In the genomic region with DNA sequence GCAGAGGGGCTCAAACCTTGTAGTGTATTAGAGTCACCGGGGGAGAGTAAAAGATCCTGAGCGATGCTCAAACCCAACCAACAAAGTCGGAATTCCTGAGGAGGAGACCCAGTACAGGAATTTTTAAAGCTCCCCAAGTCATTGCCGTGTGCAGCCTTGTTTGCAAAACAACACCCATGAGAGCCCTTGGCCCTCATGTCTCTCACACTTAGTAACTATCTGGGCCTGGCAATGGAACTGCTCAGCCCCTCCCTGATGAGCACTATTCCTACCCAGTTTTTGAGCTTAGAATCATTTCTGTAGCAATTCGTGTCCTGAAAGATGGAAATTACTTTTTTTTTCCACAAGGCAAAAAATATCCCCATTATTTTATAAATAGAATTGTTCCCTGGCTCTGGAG, we compare ENCODE assay signal across 28 mouse cellular contexts.
"Had no signal": no experiment of that assay in that cellular context is flagged by ENCODE, and none has a peak within 500 bp of the region (broad histone marks: within the 10 kb centered on the region; RNA-seq: fewer than 3 reads in every experiment).

No protein-coding gene starts in this region.

- H3K4me1 ChIP-seq: embryonic facial prominence, embryonic 12.5 days; forebrain, embryonic 10.5 days had no signal

- ATAC-seq: forebrain, embryonic 13.5 days; forebrain, embryonic 14.5 days; forebrain, embryonic 15.5 days; forebrain, embryonic 16.5 days; forebrain, postnatal 0 days had no signal

- H3K4me2 ChIP-seq: embryonic facial prominence, embryonic 12.5 days; embryonic facial prominence, embryonic 13.5 days; embryonic facial prominence, embryonic 15.5 days; forebrain, embryonic 12.5 days; forebrain, embryonic 13.5 days; forebrain, embryonic 15.5 days had no signal

- DNase-seq: cerebellum, adult 2 months; cerebellum, adult 8-10 months; cerebellum, adult 9-10 months; cerebellum, adult 9-11 months; cerebellum, postnatal 10 days; cerebellum, postnatal 14 days; cerebellum, postnatal 25 days; cerebellum, postnatal 36 days; embryo, embryonic 11 days; forebrain, postnatal 0 days; gastrocnemius, adult 2 months; gastrocnemius, postnatal 10 days; gastrocnemius, postnatal 14 days; gastrocnemius, postnatal 25 days; gastrocnemius, postnatal 36 days; heart, adult 11 months; heart, adult 18-20 months; heart, adult 2 months had no signal

- H3K27ac ChIP-seq: embryonic facial prominence, embryonic 12.5 days; embryonic facial prominence, embryonic 13.5 days; embryonic facial prominence, embryonic 15.5 days; forebrain, embryonic 10.5 days; forebrain, embryonic 12.5 days; forebrain, embryonic 13.5 days; forebrain, embryonic 15.5 days; gastrocnemius, adult 2 months; heart, adult 2 months had no signal

- H3K4me3 ChIP-seq: embryonic facial prominence, embryonic 12.5 days; embryonic facial prominence, embryonic 13.5 days; embryonic facial prominence, embryonic 15.5 days; erythroblast, embryonic 14.5 days; forebrain, embryonic 10.5 days; forebrain, embryonic 12.5 days; forebrain, embryonic 13.5 days; forebrain, embryonic 15.5 days; gastrocnemius, adult 2 months; heart, adult 2 months had no signal

- H3K9me3 ChIP-seq: embryonic facial prominence, embryonic 12.5 days; embryonic facial prominence, embryonic 13.5 days; embryonic facial prominence, embryonic 15.5 days; forebrain, embryonic 10.5 days; forebrain, embryonic 12.5 days; forebrain, embryonic 13.5 days; forebrain, embryonic 15.5 days had no signal

- H3K36me3 ChIP-seq: embryonic facial prominence, embryonic 12.5 days; embryonic facial prominence, embryonic 13.5 days; embryonic facial prominence, embryonic 15.5 days; forebrain, embryonic 10.5 days; forebrain, embryonic 12.5 days; forebrain, embryonic 15.5 days had no signal

- H3K9ac ChIP-seq: embryonic facial prominence, embryonic 12.5 days; embryonic facial prominence, embryonic 13.5 days; embryonic facial prominence, embryonic 15.5 days; forebrain, embryonic 12.5 days; forebrain, embryonic 13.5 days; forebrain, embryonic 15.5 days; forebrain, postnatal 0 days had no signal

- H3K27me3 ChIP-seq: embryonic facial prominence, embryonic 12.5 days; embryonic facial prominence, embryonic 13.5 days; embryonic facial prominence, embryonic 15.5 days; forebrain, embryonic 12.5 days; forebrain, embryonic 13.5 days; forebrain, embryonic 15.5 days had no signal
